9 mouse cellular contexts compared by ENCODE assay signal in genomic region chr15:98743863-98744262, GRCm38 (mm10). TPM values are rescaled to one million over a fixed set of nuclear protein-coding genes. Genes with fewer than 3 reads are reported as not detected.
"Had no signal": no experiment of that assay in that cellular context is flagged by ENCODE, and none has a peak within 500 bp of the region (broad histone marks: within the 10 kb centered on the region; RNA-seq: fewer than 3 reads in every experiment).

No protein-coding gene starts in this region.

RNA-seq across cellular contexts. Expression of gene Wnt10b, which starts 34.1 kb away (rescaled TPM):
- polyA plus RNA-seq: kidney, postnatal 0 days; liver, adult 2 months; macrophage; midbrain, embryonic 16.5 days had no signal

RNA-seq across cellular contexts. Expression of gene Ccdc65, which starts 35.9 kb away (rescaled TPM):
- polyA plus RNA-seq: liver, adult 2 months had no signal

RNA-seq across cellular contexts. Expression of gene Wnt1, which starts 45.8 kb away (rescaled TPM):
- polyA plus RNA-seq: intestine, embryonic 14.5 days; kidney, postnatal 0 days; large intestine, adult 2 months; limb, embryonic 13.5 days; liver, adult 2 months; liver, embryonic 14.5 days; macrophage; stomach, postnatal 0 days had no signal
